Mouse (Mus musculus): Measurements from ENCODE around the gene Olfr1448.
"Not testable (repeated sequence)": the region's sequence is repeated elsewhere in the genome, so short reads cannot be mapped to it uniquely, and the experiment has no call there.

Olfr1448 gene

DNA sequence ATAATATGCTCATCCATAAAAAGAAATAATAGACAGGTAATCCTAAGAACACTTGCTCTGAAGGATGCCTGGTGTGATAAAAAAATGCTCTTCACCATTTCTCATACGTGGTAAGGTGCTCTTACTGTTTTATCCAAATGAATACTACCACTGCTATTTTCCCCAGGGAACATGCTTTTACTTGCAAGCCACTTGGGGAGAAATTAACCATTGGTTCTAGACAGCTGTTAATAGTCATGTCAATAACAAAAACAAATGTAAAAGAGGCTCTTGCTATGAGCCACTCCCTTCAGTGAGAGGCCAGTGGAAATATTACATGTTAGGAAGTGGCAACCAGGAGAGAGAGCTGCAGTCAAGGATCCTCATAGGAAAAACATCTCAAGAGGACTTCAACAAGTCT, at the start of gene Olfr1448:
Gene Olfr1448, minus strand, starts transcription at position 101 of the 400 bp plus-strand sequence.
- no peak for DNase-seq (ENCODE audit: low read depth)

DNA sequence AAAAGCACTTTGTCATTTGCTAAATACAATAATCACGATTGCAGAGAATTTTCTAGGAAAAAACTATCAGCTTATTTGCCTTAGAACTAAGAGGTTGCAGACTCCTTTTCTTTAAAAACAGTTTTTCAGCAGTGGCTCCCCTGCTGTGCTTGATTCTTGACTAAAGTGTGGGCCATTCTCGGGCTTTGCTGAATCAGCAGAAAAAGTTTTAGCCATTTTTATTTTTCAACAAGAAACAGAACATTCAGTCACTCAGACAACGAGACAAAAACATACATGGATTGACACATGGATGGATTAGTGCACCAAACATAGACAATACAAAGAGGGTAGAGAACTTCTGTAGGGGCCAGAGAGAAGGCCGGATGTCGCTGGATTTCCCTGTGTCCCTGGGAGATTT, 45.9 kb upstream of the Olfr1448 start:
- DNase-seq (ENCODE audit: low read depth), result not testable (repeated sequence)

DNA sequence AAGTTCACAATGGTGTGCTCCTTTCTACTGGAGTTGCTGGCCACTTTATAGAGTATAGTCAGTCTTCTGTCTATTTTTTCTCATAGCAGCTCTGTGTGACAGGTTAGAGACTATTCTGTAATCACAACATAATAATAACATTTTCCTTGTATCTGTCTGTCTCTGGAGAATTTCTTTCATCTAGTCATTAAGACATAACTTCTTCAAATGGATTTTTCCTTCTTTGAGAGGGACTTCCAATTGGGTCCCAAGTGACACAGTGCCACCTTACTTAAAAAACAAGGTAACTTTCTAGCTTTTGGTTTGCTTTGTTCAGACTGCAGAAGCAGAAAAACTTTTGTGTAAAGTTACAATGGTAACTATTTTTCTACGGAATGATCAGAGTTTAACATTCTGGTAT, 25.7 kb upstream of the Olfr1448 start, which contains the start of gene Olfr1450:
Gene Olfr1450, plus strand, starts transcription at position 301 of the 400 bp plus-strand sequence.
- DNase-seq (ENCODE audit: low read depth), result no peak

DNA sequence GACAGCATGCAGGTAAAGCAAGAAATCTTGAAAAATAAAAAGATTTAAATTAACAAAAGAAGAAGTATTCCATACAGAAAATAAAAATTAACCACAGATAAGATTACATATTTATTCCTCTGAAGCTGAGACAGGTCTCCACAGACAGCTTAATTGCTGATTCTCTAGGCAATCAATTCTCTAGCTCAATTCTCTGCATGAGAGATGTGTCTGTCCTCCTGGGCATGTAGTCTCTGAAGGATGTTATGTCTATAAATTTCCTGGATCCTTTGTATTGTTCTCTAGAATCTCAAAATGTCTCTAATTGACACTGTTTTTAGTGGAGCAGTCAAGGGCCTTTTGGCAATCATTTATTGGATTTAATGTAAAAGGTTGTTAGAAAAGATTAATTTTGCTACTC, 6.3 kb upstream of the Olfr1448 start, which contains the start of gene Olfr1449:
Gene Olfr1449, plus strand, starts transcription at position 301 of the 400 bp plus-strand sequence.
- no peak for DNase-seq (ENCODE audit: low read depth)

DNA sequence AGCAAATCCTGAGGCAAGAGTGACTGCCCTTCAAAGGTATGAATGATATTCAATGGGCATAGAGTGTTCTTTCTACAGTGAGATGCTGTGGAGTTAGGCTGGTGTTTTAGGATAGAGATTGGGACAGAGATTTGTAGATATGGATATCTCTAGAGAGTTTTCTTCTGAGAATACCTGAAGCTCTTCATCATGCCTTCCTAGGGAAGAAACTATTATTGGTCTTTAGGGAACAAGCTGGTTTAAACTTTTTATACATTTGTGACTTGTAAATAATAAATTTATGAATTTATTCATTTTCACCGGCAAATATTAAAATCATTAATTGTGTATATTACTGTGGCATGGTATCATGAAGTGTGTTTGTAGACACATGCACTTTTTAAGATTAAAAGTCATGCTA, 20.6 kb downstream of the Olfr1448 start, which contains the start of gene Olfr1447:
Gene Olfr1447, minus strand, starts transcription at position 101 of the 400 bp plus-strand sequence.
- DNase-seq (ENCODE audit: low read depth), result no peak

DNA sequence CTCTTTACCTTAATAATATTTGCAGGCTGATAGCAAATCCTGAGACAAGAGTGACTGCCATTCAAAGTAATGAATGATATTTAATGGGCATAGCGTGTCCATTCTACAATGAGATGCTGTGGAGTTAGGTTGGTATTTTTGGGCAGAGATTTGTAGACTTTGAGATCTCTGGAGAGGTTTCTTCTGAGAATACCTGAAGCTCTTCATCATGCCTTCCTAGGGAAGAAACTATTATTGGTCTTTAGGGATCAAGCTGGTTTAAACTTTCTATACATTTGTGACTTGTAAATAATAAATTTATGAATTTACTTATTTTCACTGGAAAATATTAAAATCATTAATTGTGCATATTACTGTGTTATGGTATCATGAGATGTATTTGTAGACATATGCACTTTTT, 30.8 kb downstream of the Olfr1448 start, which contains the start of gene Olfr1446:
Gene Olfr1446, minus strand, starts transcription at position 101 of the 400 bp plus-strand sequence.
- no peak for DNase-seq (ENCODE audit: low read depth)

DNA sequence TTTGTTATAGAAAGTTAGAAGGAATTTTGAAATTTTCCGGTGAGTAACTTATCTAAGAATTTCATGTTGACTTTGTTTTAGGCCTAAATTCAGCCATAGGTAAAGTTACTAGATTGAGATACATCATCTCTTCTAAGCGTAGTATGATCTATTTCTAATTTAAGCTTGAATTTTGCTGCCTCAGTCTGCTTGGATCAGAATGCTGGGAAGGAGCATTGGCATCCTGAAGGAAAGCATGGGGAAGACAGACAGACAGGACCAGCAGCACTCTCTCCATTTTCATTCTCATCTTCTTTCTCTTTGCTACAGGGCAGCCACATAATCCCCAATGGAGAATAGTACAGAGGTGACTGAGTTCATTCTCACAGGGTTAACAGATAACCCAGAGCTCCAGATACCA, 40.7 kb downstream of the Olfr1448 start, which contains the start of gene Olfr1445:
Gene Olfr1445, plus strand, starts transcription at position 301 of the 400 bp plus-strand sequence.
- DNase-seq (ENCODE audit: low read depth), result no peak

Data from naive thymus-derived CD4-positive, alpha-beta T cell, adult 2 months (primary cell).